Mouse (Mus musculus): ENCODE data around the gene Intu.

DNA sequence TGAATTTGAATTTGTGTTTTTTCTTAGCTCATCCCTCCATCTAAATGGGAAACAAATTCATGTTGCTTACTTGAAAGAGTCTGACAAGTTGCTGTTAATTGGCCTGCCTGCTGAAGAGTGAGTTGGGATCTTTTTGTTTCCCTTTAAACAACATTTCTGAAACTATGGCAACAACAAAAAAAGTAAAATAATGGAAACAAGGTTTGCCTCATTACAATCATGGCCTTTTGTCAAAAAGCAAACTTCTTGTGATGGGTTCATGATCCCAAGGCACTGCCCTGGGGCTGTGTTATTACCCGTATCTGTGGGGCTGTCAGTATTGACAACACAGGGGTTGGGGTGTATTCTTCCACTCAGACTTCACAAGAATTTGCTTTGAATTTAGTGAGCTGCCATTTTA, 147.8 kb downstream of the Intu start:
- TF ChIP-seq CTCF (IDR thresholded peaks at IDR 0.05; ENCODE audit: control insufficient read depth, insufficient read depth, insufficient replicate concordance, low read depth, low read length), result no peak
- TF ChIP-seq POLR2A (IDR thresholded peaks at IDR 0.05; ENCODE audit: control insufficient read depth, low read depth, low read length), result no peak

Measured in testis, adult 2 months (tissue).